Mouse (Mus musculus): ENCODE measurements around the gene Gm17949.
A peak's percentile ranks its signal among the peaks of the same experiment; 100 is the strongest.

Gm17949 gene

DNA sequence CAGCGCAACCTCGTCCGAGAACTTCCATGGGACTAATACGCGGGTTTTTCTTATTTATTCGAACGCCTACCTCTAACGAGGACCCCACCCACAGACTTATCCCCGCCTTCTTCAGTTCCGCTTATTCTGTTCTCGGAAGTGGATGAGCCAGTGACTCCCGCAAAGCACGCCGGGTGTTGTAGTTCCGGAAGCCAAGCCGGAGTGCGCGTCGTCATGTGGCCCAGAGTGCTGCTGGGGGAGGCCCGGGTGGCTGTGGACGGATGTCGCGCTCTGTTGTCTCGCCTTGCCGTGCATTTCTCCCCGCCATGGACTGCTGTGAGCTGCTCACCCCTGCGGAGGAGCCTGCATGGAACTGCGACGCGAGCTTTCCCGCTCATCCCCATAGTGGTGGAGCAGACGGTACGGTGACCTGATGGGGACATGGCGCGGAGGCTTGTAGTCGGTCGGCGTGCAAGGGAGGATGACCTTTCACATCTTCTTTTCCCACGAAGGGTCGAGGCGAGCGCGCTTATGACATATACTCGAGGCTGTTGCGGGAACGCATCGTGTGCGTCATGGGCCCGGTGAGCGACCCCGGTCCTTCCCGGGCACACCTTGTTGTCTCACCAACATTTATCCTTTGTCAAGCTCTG lies 21.0 kb upstream of the Gm17949 start, which contains the start of gene Clpp:
Gene Clpp (plus strand): TSS at position 191 of the 632 bp plus-strand sequence.
- DNase-seq (ENCODE audit: low spot score): peak; percentile 90

DNA sequence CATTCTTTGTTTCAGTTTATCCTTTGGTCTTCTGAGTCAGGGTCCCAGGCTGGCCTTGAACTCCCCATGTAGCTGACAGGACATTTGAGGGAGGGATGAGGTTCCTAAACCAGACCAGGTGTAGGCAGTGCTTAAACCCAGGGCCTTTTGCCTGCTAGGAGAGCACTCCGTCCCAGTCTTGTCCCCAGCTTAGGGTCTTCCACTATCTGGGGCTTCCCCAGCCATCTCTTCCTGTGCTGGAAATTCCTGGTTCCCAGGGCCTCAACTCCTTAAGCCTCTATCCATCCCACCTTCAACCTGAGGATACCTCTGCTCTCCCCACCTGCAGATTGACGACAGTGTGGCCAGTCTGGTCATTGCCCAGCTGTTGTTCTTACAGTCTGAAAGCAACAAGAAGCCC lies 20.3 kb upstream of the Gm17949 start:
- peak; percentile 1 for DNase-seq (ENCODE audit: low spot score)

DNA sequence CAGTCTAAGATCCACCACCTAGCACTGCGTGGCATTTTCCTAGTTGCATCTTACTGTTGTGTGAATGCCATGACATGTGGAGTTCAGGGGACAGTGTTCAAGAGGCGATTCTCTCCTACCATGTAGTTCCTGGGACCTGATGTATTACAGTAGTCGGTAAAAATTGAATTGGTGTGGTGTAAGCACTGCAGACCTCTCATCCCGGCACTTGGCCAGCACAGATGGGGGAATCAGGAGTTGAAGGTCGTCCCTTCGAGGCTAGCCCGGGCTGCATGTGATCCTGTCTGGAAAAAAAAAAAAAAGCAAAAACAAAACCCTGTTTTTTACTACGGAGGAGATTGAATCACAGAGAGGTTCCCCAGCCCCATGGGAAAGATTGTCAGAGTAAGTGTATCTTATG lies 16.2 kb upstream of the Gm17949 start:
- DNase-seq (ENCODE audit: low spot score): no peak

DNA sequence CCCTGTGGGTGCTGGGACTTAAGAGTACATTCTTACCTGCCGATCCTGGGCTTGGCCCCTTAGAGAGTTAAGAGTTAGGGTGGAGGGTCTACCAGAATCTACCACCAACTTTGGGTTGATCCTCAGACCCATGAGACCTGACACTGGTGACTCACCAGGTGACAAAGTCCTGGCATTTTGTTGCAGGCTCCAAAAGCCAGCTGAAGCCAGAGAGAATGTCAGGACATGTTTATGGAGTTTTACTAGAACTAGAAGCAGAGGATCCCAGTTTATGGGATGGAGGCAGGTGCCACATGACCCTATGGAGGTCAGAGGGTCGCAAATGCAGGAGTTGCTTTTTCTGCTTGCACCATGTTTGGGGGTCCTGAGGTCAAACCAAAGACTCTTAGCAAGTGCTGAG lies 14.8 kb upstream of the Gm17949 start:
- DNase-seq (ENCODE audit: low spot score): no peak

DNA sequence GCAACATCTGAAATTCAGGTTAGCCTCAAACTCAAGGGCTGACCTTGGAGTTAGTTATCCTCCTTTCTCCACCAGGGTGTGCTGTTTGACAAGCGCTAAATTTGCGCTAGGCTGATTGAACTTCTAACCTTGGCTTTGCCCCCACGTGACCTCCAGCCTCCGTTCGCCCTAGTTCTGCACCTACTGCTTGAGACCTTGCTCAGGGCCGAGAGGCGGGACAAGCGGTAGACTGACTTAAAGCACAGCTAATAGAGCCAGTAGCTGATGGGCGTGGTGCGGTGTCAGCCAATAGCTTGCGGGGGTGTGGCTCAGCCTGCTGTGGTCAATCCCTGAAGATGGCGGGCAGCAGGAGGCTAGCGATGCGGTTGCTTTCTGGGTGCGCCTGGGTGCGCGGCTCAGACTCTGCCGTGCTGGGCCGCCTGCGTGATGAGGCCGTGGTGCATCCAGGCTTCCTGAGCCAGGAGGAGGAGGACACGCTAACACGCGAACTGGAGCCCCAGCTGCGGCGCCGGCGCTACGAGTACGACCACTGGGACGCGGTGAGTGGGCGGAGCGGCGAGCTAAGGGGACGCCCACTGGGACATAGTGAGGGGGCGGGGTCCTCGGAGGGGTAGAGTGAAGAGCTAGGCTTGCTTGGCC lies 14.1 kb upstream of the Gm17949 start, which contains the start of gene Alkbh7:
Gene Alkbh7 (plus strand): TSS at position 311 of the 639 bp plus-strand sequence.
- DNase-seq (ENCODE audit: low spot score): peak; percentile 97

DNA sequence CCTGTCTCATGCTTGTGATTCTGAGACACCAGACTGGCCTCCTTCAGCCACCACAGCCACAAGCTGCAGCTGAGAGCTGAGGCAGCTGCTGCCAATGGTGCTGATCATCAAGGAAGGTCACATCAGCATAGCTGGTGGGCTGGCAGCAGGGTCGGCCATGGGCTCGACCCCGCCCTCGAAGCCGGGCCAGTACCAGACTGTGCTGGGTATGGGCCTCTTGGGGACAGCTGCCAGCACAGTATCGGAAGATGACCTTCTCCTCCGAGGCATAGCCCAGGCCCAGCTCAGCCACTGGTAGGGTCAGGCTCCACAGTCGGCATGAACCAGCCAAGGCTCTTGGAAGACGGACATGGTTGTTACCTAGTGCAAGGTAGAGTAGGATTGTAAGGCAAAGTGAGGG lies 11.9 kb upstream of the Gm17949 start:
- peak; percentile 52 for DNase-seq (ENCODE audit: low spot score)

DNA sequence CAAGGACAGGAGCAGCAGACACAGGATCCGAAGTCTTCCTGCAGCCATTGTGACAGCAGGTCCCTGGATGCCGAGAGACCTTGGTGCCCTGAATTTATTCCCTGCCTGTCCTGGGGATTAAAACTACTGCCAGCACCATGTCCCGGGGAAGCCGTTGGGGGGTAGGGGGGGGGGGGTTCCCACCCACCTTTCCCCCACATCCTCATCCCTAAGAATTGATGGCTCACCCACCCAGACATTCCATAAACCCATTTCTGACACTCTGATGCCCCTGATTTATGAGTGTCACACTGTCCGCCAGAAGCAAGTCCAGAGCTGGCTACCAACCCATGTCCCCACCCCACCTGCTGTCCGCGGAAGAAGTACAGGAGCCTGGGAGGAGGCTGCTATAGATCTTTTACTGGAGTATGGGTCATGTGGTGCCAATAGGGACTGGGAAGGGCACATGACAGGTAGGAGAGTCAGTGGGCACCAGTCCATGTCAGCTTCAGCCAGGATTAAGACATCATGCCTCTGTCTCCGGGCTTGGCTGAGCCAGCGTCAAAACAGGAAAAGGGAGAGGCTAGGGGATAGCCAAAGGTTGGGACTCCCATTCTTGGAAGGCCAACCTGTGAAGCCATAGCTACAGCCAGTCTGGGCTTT lies 11.2 kb upstream of the Gm17949 start, which contains the start of gene Pspn:
Gene Pspn (minus strand): TSS at position 51 of the 642 bp plus-strand sequence.
- DNase-seq (ENCODE audit: low spot score): no peak

DNA sequence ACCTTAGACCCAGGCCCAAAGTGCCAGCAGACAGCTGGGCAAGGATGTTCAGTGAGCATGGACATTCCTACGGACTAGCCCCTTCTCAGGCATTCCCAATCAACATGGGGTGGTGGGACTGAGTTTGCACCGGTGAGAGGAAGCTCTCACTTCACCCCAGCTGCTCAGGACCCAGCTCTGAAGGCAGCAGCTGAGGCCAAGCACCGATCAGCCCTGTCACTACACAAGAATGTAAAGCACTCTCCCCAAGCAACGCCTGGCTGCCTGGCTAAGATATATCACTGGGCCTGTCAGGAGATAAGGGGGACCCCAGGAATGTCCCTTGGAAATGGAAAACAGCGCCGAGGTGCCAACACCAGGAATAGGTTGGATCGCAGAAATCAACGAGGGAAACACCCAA lies 10.0 kb upstream of the Gm17949 start:
- DNase-seq (ENCODE audit: low spot score): no peak

DNA sequence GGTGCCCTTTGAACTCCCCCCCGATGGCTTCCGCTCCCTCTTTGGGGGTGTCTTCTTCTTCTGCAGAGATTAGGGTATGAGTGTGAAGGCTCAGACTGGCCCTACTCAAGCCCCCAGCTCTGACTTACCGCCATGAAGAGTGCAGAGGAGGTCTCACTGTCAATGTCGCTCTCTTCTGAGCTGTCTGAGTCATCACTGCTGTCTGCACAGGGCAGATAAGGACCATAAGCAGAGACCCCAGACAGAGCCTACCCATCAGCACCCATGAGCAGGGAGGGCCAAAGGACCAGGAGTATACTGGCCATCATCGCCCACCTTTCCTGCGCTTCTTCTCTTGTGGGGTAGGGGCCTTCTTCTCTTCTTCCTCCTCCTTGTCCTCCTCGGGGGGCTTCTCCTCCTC lies 7.3 kb upstream of the Gm17949 start:
- DNase-seq (ENCODE audit: low spot score): no peak

DNA sequence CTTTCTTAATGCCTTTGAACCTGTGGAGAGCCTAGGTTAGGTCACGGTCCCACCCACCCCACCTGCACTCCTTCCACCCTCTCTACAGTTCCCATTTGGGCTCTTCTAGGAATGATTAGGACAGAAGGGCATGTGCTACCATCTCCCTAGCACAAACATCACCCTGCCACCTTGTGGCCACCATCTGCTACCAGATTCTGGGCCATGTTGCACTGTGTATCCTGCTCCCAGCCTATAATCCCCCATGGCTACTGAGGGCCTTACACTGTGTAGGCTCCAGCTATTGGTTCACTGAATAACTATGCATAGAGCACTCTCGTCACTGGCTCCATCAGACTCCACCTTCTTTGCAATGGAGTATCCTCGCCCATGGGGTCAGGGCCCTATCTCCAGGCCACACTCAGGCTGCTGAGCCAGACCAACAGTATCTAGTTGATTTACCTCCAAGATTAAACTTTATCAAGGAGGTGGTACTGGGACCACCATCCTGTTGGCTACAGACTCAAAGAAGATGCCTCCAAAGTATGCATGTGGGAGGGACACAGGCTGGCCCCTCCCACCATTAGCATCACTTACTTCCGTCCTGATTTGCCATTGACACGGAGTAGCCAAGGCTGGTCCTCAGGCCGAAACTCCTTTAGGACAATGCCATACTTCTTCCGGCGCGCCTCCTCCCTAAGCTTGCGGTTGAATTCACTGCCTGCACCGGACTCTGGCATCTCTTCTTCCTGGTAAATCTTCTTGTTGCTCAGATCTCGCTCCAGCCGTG lies 3.9 kb upstream of the Gm17949 start:
- DNase-seq (ENCODE audit: low spot score): no peak

DNA sequence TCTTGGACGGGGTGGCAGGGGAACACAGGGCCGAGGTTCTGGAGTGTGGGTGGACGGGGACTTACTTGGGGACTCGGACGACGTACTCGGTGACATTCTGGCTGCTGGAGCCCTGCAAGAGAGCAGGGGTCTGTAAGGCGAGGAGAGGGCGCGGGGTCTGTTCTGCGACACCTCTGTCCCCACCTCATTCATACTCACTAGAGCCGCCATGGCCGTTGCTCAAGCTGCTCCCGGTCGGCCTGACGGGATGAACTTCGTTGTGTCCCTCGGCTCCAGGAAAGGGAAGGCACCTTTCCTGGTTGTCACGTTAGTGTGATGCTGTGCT lies 396 bp upstream of the Gm17949 start:
- no peak for DNase-seq (ENCODE audit: low spot score)

DNA sequence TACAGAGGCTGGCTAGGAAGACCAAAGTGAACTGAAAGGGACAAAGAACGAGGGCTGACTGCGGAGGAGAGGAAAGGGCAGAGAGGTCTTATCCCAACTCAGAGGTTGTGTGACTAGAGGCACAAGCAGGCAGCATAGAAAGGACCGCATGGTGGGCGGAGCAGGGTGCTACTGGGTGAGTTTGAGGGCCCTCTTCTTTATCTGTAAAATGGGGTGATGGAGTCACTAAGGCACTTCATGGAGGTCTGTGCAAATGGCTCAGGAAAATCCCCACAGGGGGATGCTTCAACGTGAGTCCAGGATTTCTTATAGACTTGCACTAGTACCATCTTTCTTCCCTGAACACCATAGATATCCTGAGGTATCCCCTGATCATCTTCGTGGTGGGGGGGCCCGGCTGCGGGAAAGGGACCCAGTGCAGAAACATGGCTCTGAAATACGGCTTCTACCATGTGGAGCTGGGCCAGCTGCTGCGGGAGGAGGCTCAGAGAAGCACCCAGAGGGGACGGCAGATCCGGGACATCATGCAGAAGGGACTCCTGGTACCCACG lies 1.1 kb downstream of the Gm17949 start:
- no peak for DNase-seq (ENCODE audit: low spot score)

DNA sequence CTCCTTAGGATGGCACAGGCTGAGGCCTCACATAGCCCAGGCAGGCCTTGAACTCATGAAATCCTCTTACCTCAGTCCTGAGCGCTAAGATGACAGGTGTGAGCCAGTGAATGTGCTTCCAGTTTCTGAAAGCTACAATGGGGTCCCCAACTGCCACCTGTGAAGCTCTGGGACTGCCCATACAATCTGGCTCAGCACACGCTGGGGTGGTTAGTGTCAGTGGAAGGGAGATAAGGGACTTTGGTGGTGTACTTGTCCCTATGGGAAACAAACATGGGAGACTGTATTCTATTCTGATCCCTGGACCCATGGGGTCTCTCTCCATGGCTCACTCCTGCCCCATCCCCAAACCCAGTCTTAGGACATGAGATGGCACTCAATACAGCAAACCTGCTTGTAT lies 8.4 kb downstream of the Gm17949 start:
- DNase-seq (ENCODE audit: low spot score): no peak

DNA sequence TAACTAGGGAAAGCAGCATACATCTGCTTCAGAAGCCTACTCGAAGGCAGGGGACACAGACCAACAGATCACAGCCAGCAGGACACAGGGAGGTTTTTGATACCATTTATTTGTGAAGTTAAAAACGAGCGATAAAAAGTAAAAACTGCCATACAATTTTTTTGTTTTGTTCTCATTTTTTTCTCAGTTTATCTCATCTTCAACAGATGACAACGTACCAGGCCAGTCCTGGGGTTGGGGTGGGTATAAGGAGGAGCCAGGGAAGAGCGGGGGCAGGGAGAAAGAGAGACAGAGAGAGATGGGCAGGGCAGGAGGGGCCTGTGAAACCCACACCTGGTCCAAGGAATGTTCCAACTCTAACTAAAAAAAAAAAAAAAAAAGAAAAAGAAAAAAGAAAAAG lies 9.7 kb downstream of the Gm17949 start:
- no peak for DNase-seq (ENCODE audit: low spot score)

DNA sequence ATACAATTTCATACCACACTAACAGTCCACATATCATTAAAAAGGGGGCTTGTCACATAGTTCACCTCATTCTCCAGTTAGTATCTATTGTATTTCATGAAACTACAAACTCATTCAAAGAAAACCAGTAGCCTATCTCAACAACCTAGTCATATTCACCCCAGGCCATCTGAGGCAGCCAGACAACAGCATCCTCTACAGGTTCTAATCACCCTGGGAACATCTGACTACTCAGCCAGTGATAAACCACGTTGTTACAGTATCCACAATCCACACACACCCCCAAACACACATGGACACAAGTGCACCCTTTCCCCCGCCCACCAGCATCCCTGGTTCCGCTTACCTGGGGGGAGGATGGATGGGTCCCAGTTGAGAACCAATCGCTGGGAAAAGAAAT lies 16.2 kb downstream of the Gm17949 start:
- no peak for DNase-seq (ENCODE audit: low spot score)

DNA sequence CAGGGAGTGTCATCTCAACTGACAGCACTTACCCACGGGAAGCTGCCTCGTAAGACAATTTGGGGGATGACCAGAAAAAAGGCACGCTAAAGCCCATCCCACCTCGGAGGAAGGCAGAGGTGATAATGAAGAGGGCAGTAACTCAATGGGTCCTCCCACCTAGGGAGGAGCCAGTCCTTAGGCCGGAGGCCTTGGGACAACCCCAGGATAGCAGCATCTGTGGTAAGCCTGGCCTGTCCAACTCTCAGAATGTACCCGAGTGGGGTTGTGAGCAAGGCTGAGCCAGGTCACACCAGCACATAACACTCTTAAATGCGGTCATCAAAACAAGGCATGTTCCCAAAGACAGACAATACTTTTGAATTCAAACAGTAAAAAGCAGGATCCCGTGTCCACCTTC lies 18.4 kb downstream of the Gm17949 start:
- DNase-seq (ENCODE audit: low spot score): no peak

DNA sequence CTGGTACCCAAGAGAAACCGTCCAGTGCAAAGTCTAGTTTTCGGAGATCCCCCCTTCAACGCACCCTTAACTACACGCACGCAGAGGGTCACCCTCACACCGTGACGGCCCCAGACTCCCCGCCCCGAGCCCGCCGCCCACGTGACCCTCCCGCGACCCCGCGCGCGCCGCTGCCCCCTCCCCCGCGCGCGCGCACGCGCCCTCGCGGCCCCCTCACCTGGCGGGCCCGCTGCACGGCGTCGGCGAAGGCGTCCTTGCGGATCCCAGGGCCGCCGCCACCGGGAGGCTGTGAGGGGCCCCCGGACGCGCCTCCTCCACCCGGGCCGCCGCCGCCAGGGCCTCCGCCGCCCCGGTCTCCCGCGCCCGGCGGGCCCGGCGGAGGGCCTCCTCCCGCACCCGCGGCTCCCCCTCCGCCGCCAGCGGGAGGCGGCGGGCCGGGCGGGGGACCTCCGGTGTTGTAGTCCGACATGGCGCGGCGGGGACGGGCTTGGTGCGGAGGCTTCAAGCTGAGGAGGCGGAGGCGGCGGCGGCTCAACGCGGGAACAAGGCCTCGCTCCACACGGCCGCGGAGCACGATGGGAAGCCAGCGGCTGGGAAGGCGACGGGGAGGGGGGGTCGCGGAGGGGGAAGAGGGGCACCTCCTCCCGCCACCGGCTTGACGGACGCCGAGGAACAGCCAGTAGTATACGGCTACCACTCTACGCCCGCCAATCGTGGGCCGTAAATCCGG lies 19.8 kb downstream of the Gm17949 start, which contains the start of gene Khsrp:
Gene Khsrp (minus strand): TSS at position 592 of the 730 bp plus-strand sequence.
- no peak for DNase-seq (ENCODE audit: low spot score)

DNA sequence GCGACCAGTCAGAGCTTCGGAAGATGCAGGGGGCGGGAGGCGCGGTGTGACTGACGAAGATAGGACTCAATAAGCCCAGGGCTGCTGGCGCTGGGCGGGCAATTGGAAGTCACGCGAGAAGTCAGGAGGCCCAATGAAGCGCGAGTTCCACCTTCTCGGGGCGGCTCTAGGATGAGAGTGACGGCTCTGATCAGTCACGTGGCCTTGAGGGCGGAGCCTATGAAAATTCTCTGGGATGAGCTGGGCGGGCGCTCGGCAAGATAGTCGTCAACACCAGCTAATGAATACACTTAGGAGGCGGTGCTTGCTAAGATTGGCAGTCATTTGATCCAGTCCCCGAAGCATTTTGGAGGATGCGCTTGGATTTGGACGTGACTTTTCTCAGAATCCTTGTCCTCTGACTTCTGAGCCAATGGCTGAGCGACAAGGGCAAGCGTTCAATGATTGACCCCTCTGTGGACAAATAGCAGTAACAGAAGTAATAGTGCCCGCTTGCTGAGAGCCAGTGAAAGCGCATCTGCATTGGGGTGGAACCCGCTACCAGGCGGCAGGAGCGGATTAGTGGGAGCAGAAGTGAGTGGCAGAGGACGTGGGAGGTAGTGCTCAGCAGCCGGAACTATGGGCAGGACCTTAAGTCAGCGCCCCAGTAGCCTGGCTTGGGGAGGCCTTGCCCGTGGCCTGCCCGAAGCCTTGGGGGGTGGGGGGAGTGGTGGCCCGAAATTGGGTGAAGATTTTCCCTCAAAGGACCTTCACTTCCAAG lies 20.6 kb downstream of the Gm17949 start:
- DNase-seq (ENCODE audit: low spot score): peak; percentile 100

DNA sequence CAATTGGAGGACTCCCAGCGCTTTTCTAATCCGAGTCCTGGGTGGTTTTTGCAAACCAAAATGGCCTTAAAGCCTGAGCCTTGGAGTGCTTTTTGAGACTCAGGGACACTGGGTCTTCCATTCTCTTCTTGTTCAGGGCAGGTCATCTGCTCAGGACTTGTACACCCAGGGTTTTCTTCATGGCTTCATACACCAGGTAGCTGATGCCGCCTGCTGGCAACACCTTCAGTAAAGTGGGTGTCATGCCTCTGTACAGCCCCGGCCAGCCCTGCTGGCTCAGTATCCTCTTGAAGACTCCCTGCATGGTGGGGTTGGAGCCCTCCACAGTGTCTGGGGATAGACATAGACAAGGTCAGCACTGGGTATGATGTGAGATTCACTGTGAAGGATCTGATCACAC lies 21.6 kb downstream of the Gm17949 start:
- no peak for DNase-seq (ENCODE audit: low spot score)

DNA sequence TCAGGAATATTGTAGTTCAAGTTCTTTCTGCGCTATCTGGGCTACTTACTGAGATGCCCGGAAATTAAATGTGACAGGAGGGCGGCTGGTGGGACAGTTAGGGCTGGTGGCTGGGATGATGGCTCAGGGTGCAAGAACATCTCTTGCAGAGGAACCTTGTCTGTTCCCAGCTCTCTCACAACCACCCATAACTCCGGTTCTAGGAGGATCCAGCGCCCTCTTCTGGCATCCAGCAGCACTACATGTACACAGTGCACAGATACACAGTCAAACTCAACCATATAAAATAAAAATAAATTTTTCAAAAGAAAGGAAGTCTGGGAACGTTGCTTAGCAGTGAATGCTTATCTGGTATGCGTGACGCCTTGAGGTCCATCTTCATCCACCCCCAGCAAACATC lies 27.7 kb downstream of the Gm17949 start:
- DNase-seq (ENCODE audit: low spot score): no peak

DNA sequence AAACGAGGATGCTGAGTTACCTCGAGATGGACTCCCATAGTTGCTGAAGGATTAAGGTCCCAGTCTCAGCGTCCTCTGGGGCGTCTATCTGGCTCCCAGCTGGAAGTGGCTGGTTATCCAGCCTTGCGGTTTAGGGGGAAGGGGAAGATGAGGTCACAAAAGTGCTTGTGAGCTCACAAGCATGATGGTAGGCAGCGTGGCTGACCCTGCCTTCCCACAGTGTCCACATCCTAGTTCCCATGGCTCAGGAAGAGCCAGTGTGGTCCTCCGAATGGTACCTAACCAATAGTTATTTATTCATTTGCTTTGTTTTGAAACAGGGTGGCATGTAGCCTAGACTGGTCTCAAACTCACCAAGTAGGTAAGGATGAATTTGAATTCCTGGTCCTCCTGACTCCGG lies 30.3 kb downstream of the Gm17949 start, which contains the start of gene Slc25a41:
Gene Slc25a41 (minus strand): TSS at position 101 of the 400 bp plus-strand sequence.
- no peak for DNase-seq (ENCODE audit: low spot score)

Measured in ovary, adult 18-20 months (tissue).